Mouse (Mus musculus) brown adipose tissue, adult 24 weeks (tissue): Measurements from ENCODE around the gene Hist2h2aa2. TPM values are rescaled to one million over a fixed set of nuclear protein-coding genes. Genes with fewer than 3 reads are reported as not detected.
"Not testable (repeated sequence)": the region's sequence is repeated elsewhere in the genome, so short reads cannot be mapped to it uniquely, and the experiment has no call there.

Experiments used
- H3K27ac ChIP-seq: fragments of 200-500 bp; replicated peaks from 2 replicates; pipeline ENCODE4 v1.5.1; 2012; ENCODE audit warnings: low read depth, mild to moderate bottlenecking, low read length
- H3K4me1 ChIP-seq: fragments of 200-500 bp; 2 replicates; pipeline ENCODE4 v1.6.1; 2012; ENCODE audit warnings: low read length, mixed read lengths; ENCODE audit not compliant: control insufficient read depth, insufficient read depth, insufficient read length
- H3K4me3 ChIP-seq: fragments of 200-500 bp; 2 replicates; pipeline ENCODE4 v1.5.1; 2012; ENCODE audit warnings: low read depth, mild to moderate bottlenecking, low read length, moderate library complexity; ENCODE audit not compliant: insufficient read depth
- polyA plus RNA-seq: library from polyadenylated mRNA; stranded (reverse); fragments of >200 nt; gene quantifications from 2 replicates; pipeline ENCODE4 v1.2.4, GENCODE M21; 2012; ENCODE audit not compliant: missing spikeins, insufficient read depth, insufficient read length

Gene Hist2h2aa2
- 115 and 122 TPM in 2 replicates for polyA plus RNA-seq

DNA sequence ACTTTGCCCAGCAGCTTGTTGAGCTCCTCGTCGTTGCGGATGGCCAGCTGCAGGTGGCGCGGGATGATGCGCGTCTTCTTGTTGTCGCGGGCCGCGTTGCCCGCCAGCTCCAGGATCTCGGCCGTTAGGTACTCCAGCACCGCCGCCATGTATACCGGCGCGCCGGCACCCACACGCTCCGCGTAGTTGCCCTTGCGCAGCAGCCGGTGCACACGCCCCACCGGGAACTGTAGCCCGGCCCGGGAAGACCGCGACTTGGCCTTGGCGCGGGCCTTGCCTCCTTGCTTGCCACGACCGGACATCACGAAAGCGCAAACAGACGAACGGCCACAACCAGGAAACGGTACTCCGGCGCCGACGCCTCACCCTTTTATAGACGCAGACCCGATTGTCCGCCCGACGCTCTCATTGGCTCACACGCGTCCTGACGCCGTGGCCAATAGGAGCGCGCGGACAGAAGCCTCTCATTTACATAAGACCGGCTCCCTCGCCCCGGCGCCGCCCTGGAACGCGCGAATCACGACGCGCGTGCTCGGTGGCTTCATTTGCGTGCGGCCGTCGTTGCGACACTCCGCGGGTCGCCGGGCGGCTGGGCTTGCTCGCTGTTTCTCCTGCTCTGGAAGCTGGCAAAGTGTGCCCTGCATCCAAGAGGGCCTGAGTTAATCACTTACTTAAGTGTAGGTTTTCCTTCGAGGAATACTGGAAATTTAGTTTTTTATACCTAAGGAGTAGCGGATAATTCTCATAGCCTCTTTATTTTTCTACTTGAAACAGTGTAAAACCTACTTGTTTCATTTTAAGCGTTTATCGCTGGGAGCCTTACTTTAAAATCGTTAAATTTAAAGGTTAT, at the start of gene Hist2h2aa2:
TSS of gene Hist2h2aa2 (minus strand) at position 328 of the 850 bp plus-strand sequence.
- peak within 1 kb of the TSS; percentile 75 for H3K27ac ChIP-seq
- H3K4me1 ChIP-seq, result not testable (repeated sequence)
- peak within 1 kb of the TSS; percentile 65 for H3K4me3 ChIP-seq

DNA sequence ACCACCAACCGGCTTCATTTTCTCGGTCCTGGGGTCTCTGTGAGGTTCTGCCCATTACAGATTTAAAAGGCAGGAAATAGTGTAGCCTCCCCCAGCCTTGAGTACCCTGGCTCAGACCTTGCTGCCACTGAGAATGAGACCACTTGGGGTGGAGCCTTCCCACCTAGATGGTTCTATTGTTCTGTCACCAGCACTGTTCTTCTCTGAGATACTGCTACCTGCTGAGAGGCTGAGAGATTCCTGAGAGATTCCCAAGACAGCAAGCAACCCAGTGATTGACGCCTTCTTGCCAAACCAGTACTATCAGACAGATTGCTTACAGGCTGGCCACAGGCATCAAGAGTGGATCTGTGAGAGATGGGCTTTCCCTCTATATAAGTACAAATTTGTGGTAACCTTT, 49.1 kb upstream of the Hist2h2aa2 start:
- Histone ChIP-seq H3K27ac (no peak overlapping the region), H3K4me1 (no peaks in the 10 kb centered on the region), H3K4me3 (no peak overlapping the region)

DNA sequence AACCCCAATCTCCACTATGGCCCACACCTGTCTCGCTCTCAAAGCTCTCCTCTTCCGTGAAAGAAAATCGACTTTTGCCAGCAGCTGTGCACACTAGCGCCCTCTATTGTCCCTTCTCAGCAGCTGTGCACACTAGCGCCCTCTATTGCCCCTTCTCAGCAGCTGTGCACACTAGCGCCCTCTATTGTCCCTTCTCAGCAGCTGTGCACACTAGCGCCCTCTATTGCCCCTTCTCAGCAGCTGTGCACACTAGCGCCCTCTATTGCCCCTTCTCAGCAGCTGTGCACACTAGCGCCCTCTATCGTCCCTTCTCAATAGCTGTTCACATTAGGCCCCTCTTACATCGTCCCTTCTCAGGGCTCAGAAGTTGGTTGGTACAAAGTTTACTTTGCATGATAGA, 47.3 kb upstream of the Hist2h2aa2 start:
- not testable (repeated sequence) for H3K4me1 ChIP-seq, H3K27ac ChIP-seq, H3K4me3 ChIP-seq

DNA sequence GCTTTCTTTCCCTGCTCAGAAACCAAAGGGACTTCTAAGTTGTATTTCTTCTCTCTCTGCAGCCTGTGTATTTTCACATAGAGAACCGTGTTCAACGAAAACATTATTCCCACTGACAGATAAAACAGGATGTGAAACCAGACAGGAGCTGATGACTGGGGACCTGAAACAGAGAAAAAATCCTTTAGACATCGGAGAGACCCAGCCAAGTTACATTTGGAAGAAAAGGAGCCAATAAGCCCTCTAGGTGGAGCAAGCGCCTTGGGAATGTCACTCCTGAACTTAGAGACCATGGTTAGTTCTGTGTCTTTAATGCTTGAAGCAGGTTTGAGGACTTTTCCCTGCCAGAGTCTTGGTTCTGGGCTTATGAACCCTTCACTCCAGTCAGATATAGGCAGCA, 44.4 kb upstream of the Hist2h2aa2 start:
- Histone ChIP-seq H3K4me3 (no peak overlapping the region), H3K27ac (no peak overlapping the region), H3K4me1 (no peaks in the 10 kb centered on the region)

DNA sequence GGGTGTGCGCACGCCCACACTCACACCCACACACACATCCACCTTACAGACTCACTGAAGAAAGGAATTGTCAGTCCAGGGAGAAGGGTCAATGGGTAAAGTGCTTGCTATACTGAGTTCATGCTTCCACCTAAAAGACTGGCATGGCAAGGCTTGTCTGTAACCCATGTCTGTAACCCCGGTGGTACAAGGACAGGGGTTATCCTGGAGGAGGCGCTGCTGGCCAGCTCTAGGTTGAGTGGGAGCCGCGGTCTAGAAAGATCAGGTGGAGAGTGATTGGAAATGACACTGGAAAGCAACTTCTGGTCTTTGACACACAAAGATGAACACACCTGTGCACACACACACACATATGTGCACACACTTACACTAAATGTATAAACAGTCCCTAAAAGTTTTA, 40.6 kb upstream of the Hist2h2aa2 start:
- Histone ChIP-seq H3K4me1 (no peaks in the 10 kb centered on the region), H3K4me3 (no peak overlapping the region), H3K27ac (no peak overlapping the region)

DNA sequence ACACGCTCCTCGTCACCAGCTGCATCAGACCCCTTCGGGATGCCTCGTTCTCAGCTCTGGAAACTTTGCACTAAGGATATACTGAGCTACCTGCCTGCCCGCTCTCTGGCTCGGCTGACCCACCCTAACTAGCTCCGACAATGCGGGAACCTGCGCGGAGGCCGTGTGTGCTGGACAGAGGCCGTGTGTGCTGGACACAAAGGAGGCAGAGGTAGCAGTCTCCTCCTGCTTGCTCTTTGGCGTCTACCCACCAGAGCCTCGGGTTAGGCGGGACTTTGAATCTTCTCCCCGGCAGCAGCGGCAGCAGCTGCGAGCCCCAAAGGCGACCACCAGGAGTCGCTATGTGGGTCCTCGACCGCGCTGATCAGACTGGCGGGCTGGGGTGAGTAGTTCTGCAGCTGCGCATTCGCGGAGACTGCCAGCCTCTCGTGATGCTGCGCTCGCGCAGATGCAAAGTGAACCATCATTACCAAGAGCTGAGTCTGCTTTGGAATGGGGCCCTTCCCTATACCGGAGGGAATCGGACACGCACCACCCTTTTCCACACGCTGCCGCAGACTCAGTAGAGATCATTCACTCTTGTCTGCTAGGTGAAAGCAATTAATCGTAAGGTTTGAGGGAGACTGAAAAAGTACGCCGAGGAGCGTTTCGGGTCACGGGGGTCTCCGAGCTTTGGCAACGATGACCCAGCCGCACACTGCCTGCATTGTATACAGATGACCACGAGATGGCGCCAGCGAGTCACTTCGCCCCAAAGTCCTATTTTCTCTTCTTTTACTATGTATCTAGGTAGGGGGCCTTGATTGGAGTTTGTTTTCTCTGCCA, 37.9 kb upstream of the Hist2h2aa2 start:
- Histone ChIP-seq H3K4me1 (no peaks in the 10 kb centered on the region), H3K27ac (0 out of 2 replicates have a peak overlapping the region, but pooled peaks have one; percentile 6), H3K4me3 (peak overlapping the region; percentile 68)

DNA sequence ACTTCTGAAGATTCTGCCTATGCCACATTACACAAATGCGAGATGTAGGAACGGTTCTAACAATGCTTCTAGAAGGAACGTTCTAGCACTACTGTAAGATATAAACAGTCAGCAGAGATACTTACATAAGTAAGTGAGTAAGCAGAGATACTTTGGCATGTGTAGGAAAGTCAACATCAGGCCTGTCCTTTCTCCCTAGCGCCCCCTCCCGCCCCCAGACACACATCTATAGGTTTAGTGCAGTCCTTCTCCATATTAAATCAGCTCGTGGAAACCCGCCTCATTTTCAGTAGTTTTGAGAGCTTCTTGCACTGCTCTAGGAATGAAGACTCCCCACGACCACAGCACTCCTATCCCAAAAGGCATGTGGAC, 37.3 kb upstream of the Hist2h2aa2 start:
- Histone ChIP-seq H3K27ac (no peak overlapping the region), H3K4me3 (peak overlapping the region; percentile 27)

DNA sequence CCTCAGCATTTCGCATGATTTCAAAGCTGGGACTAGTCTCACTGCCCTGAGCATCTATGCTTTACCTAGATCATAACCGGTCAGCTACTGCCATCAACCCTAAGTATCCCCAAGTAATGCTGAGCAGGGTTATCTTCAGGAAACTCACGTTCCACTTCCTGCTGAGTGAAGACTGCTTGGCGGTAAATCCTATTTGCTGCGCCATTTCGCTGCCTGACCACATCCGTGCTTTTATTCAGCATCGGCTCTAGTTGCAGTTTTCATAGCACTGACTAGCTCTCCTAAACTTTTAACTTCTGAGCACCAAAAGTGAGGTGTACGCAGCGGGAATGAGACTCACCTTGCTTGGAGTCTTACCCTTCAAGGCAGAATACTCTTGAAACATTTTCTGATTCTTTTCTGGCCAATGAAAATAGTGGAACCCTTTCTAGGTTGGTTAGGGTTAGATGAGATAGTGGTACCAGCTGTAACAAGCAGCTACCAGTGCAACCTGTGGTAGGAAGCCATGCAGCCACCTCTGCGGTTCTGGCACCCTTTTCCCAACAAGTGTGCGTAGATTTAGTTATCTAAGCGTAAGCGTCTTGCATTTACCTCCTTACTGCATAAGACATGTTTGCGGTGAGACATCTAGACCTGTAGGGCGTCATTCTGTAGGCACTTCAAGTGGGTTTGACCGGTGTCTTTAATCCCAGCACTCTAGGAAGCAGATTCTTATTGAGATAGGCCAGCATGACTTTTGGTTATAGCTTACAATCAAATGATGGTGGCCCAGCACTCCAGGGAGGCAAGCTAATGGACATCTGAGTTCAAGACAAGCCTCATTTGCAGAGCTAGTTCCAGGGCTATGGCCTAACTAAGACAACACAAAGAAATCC, 33.8 kb upstream of the Hist2h2aa2 start:
- Histone ChIP-seq H3K4me1 (no peaks in the 10 kb centered on the region), H3K27ac (no peak overlapping the region), H3K4me3 (no peak overlapping the region)

More for the DNA sequence above, 37.3 kb upstream of the Hist2h2aa2 start:
- H3K4me1 ChIP-seq, result no peaks in the 10 kb centered on the region

DNA sequence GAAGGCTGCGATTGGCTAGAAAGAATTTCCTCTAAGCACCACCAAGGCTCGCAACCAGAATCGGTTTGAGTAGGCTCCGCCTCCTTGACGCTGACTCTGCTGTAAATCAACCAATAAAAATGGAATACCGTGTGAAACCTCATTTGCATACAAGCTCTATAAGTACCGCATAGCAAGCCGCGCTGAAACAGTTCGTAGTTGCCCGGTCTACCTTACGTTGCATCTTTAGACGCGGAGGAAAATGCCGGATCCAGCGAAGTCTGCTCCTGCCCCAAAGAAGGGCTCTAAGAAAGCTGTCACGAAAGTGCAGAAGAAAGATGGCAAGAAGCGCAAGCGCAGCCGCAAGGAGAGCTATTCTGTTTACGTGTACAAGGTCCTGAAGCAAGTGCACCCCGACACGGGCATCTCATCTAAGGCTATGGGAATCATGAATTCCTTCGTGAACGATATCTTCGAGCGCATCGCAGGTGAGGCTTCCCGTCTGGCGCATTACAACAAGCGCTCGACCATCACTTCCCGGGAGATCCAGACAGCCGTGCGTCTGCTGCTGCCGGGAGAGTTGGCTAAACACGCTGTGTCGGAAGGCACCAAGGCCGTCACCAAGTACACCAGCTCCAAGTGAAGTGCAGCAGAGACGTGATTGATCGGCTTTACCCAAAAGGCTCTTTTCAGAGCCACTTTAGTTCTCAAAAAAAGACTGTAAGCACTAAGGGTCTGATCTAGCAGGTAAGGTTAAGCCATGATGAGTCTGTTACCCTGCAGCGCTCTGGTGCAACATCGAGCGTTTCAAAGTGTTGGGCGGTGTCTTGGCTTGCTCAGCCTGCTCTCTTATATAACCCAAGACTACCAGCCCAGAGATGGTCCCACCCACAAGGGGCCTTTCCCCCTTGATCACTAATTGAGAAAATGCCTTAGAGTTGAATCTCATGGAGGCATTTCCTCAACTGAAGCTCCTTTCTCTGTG, 29.7 kb upstream of the Hist2h2aa2 start, which contains the start of gene Hist2h2bb:
TSS of gene Hist2h2bb (plus strand) at position 242 of the 964 bp plus-strand sequence.
- peak within 1 kb of the TSS; percentile 72 for H3K27ac ChIP-seq
- no peaks in the 10 kb centered on the region for H3K4me1 ChIP-seq
- peak within 1 kb of the TSS; percentile 61 for H3K4me3 ChIP-seq

DNA sequence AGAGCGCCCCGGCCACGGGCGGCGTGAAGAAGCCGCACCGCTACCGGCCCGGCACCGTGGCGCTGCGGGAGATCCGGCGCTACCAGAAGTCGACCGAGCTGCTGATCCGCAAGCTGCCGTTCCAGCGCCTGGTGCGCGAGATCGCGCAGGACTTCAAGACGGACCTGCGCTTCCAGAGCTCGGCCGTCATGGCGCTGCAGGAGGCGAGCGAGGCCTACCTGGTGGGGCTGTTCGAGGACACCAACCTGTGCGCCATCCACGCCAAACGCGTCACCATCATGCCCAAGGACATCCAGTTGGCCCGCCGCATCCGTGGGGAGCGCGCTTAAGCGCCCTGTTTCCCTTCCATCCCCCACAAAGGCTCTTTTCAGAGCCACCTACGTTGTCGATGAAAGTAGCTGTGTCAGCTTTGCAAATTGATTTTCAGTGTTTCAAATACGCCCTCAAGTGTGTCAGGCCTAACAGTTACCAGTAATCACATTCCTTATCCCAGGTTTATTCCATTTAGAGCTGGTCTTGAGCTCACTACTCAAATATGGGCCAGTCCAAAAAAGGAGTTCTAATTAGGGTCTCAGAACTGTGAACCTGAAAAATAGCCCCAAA, 28.8 kb upstream of the Hist2h2aa2 start:
- H3K4me1 ChIP-seq, result not testable (repeated sequence)
- Histone ChIP-seq H3K4me3 (peak overlapping the region; percentile 51), H3K27ac (peak overlapping the region; percentile 72)

DNA sequence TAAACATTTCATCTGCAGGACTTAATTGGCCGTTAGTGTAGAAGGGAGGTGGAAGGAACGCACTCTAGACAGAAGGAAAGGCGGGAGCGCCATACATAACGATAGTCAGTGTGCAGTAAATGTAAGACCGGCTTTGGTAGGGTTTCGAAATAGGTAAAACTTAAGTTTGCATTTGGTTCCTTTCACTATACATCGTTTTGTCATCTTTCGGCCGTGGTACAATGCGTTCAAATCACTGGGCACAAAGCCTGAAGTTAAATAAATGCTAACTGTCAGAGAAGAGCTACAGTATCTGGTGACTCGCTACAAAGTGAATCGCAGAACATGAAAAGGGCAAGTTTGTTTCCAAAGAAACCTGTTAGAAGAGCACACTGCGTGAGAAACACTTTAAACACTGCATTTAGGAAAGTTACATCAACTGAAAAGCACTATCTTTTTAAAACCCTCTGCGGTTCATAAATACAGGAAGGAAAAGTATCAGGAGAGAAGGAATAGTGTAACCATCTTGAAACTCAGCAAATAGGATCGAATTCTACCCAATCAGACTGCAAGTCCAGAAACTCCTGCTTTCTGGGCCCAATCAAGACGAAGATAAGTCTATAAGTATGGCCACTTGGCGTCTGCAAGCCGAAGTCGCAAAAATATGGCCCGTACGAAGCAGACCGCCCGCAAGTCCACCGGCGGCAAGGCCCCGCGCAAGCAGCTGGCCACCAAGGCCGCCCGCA, 28.1 kb upstream of the Hist2h2aa2 start, which contains the start of gene Hist2h3b:
TSS of gene Hist2h3b (plus strand) at position 604 of the 725 bp plus-strand sequence.
- H3K4me3 ChIP-seq, result peak within 1 kb of the TSS; percentile 51

DNA sequence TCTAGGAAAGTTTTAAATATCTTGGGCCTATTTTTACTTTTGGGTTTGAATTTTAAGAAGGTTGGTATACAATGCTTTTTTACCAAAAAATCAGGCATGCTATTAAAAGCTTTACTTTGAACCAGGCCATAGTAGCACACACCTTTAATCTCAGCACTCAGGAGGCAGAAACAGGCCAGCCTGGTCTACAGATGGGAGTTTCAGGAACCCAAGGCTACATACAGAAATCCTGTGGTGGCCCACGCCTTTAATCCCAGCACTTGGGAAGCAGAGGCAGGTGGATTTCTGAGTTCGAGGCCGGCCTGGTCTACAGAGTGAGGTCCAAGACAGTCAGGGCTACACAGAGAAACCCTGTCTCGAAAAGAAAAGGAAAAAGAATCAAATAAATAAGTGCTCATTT, 27.5 kb upstream of the Hist2h2aa2 start:
- H3K27ac ChIP-seq, result no peak overlapping the region
- peaks cover 5% of the 10 kb centered on the region; the same call in 1 of the 2 replicates for H3K4me1 ChIP-seq
- H3K4me3 ChIP-seq, result no peak overlapping the region

More for the DNA sequence above, 28.1 kb upstream of the Hist2h2aa2 start, which contains the start of gene Hist2h3b:
- peak within 1 kb of the TSS; percentile 72 for H3K27ac ChIP-seq
- peaks cover 5% of the 10 kb centered on the region; the same call in 1 of the 2 replicates for H3K4me1 ChIP-seq
